Mouse (Mus musculus): Measurements from ENCODE around the gene Snrnp70. TPM values are rescaled to one million over a fixed set of nuclear protein-coding genes. Genes with fewer than 3 reads are reported as not detected.

Gene Snrnp70
- total RNA-seq, 2 experiments from 2014 or later, result 107 to 387 TPM

DNA sequence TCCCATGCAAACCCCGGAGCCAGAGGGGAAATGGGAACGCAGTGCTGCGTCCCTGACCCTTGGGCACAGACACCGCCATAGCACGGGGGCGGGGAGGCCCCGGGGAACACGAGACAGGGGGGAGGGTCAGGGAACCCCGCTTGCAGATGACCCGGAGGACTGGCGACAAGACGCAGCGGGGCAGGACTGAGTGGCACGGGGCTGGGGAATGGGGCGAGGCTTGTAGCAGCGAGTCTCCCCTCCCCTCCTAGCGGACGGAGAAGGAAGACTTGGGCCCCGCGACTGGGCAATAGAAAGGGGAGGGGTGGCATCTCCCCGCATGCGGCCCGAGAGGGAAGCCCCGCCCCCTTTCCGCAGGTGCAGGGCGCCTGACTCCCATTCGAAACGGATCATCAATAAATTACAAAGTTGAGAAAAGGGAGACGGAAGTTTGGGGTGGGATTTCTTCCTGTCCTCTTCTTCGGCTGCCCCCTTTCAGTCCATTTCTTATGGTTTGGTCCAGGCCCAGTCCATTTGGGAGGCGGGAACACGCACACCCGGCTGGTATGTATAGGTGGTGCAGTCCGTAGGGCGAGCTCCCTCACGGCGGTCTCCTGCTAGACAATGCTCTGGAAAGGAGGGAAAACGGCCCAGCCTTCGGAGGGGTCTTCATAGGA lies 56.0 kb downstream of the Snrnp70 start:
- peak; percentile 59 for ATAC-seq (replicated peaks; ENCODE audit: poor library complexity)

DNA sequence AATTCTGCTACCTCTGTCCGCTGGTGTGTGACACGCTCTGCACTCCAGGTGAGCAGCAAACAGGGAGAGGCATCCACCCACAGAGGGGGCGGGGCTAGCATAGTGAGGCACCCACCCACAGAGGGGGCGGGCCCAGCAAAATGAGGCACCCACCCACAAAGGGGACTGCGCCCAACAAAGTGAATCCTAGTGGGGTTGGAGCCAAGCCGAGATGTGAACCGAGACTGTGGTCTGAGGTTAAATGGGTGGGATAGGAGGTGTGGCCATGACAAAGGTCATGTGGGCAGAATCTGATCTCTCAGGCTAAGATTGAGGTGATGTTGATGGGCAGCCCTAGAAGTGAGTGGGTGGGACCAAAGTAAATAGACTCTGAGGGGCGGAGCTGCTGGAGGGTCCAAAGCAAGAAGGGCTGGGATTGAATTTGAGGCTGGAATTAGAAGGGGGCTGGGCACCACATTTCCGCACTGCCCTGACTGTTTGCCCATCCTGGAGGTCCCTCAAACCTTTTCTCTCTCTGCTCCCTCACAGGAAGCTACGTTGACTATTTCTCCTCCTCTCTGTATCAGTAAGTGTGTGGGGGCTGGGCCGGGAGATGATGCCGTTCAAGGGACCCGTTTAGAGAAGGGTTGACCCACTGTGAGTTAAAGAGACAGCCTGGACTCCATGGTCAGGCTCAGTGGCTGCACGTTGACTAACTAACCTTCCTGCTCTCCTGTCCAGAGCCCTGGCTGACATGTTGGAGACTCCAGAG lies 57.2 kb downstream of the Snrnp70 start:
- no peak for ATAC-seq (replicated peaks; ENCODE audit: poor library complexity)

DNA sequence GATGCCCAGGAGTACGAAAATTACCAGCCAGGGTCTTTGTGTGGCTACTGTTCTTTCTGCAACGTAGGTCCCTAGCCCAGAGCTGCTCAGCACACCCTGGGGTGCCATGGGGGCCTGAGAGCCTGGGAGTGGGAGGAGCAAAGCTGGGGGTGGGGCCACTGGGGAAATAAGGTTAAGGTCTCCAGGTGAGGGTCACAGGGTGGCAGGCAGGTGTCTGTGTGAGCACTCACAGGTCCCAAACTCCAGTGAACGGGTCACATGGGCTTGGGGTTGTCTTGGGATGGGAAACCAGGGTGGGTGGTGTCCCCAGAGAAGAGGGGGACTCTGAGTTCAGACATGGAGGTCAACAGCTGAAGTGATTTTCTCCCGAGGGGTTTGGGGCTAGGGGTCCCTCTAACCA lies 58.1 kb downstream of the Snrnp70 start:
- no peak for ATAC-seq (replicated peaks; ENCODE audit: poor library complexity)

DNA sequence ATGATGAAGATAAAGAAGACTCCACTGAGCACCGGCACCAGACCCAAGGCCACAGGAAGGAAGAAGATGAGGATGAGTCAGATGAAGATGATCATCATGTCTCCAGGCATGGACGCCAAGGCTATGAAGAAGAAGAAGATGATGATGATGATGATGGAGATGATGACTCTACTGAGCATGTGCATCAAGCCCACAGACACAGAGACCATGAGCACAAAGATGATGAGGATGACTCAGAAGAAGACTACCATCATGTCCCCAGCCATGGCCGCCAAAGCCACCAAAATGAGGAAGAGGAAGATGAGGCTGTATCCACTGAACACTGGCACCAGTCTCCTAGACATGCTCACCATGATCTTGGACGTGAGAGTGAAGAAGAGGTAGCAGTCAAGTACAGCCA lies 59.2 kb downstream of the Snrnp70 start:
- ATAC-seq (replicated peaks; ENCODE audit: poor library complexity), result no peak

DNA sequence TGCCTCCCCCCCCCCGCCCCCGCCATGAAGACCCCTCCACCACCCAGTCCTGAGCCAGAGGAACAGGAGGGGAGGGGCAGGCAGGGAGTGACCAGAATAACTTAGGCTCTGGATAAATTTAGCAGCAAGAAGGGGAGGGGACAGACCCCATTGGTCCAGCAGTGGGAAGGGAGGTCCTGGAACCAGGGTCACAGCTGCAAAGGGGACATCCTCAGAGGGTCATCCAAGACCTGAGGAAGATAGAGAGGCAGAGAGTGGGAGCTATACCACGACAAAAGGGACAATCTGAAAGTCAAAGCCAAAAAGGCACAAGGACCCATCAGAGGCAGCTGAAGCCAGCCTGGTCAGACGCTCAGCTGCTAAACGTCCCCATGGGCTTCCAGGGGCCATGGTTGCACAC lies 60.5 kb downstream of the Snrnp70 start, which contains the start of gene Hrc:
Gene Hrc, plus strand, starts transcription at position 235 of the 400 bp plus-strand sequence.
- no peak for ATAC-seq (replicated peaks; ENCODE audit: poor library complexity)

DNA sequence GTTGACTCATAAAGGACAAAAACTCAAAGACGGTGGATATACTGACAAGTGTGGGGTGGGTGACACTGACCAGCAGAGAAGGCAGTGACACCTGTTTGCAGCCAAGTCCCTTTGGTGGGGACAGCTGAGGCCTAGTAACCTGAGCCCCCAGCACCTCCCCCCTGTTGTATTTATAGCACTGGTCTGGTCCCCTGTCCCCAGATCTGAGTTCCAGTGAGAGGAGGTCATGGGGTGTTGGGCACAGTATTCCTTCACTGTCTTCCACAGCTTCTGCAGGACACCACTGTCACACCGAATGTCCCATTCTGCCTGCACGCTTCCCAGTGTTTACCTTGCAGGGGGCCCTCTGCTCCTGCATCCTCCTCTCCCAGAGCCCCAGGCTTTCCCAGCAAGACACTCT lies 60.9 kb downstream of the Snrnp70 start:
- ATAC-seq (replicated peaks; ENCODE audit: poor library complexity), result no peak

DNA sequence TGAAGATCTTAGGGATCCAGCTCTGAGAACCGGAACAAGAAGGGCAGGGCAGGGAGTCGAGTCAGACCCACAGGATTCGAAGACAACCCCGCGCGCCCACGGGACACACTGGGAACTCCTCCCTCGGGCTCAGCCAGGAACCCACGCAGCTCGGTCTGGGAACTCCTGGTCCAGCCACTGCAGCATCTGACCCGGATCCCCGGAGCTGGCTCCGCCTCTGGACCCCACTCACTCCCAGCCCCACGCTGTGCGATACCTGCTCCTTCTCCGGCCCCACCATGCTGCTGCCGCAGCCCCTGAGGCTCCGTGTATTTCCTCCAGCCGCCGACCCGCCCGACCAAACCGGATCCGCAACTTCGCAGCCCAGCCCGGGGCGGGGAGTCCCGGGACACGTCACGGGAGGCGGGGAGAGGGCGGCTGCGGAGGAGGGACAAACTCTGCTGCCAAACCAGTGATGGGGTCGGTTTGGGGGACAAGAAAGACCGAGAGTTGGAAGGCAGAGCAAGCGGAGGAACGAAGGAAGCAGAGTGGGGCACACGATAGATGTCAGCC lies 62.0 kb downstream of the Snrnp70 start, which contains the start of gene Trpm4:
Gene Trpm4, minus strand, starts transcription at position 350 of the 552 bp plus-strand sequence.
- ATAC-seq (replicated peaks; ENCODE audit: poor library complexity), result peak; percentile 76

DNA sequence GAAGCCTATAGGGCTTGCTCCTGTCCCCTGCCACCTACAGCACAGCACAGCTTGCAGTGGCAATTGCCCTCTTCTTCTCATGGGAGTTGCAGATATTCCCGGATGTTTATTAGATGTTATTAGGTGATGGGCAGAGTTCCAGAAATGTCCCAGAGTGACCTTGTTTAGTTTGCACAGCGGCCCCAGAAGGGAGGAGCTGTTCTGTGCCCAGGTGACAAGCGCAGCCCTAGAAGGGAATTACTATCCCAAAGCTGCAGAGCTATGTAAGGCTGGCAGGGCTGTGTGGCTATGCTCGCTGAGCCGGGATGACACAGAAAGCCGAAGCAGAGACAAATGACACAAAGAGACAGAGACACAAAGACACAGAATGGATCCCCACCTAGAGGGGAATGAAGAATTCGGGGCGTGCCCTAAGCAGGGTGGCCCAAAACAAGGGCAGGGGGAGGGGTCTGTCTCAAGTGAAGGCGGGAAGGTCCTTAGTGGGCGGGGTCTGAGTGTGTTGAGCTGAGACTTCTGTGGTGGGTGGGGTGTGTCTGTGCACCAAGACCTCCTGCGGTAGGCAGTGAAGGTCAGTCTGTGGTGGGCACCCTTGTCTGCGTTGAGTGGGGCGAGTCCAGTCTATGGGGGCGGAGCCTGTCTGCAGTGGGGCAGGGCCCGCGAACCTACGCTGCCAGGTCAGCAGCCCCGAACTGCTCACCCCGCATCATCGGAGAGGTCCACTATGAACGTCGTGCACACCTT lies 62.7 kb downstream of the Snrnp70 start:
- peak; percentile 51 for ATAC-seq (replicated peaks; ENCODE audit: poor library complexity)

DNA sequence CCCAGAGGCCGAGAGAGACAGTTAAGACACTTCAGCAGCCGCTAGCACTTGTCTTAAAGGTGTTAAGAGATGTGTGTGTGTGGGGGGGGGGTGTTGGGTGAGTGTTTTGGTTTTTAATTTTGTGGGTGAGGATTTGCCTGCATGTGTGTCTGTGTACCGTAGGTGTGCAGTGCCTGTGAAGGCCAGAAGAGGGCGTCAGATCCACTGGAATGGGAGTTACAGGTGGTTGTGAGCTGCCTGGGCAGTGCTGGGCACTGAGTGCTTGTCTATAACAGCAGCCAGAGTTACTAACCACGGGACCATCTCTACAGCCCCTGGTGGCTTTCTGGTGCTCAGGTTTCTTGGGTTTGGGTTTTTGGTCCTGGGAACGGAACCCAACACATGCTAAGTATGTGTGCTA lies 64.0 kb downstream of the Snrnp70 start:
- no peak for ATAC-seq (replicated peaks; ENCODE audit: poor library complexity)

DNA sequence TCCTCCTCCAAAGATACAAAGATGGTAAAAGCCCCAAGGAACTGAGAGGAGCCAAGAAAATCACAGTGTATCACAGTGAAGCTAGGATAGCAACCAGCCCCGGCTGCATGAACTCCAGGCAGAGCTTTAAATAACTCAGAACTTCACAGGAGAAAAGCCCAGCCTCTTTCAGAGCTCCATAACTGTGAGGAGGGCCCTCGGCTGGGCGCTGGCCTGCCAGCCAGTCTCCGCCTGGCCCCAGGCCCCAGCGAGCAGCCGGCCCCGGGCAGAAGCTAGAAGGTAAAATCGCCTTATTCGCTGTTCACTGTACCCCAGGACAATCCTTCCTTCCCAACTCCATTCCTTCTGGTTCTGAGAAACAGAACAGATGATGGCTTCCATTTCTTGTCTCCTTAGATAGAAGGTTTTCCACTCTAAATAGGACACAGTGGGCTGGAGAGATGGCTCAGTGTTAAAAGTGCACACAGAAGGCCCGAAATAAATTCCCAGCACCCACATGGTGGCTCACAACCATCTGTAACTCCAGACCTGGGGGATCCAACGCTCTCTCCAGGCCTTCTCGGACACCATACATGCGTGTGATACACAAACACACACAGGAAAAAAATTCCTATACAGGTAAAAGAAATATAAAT lies 66.6 kb downstream of the Snrnp70 start:
- no peak for ATAC-seq (replicated peaks; ENCODE audit: poor library complexity)

Other genes with a start within 250 kb of the Snrnp70 start
Only the 30 nearest of the 35 such genes appear.
- not detected in 2 replicates for gene Gfy, start 216.2 kb downstream of the Snrnp70 start, total RNA-seq (2015)
- not detected in 2 replicates for gene Gfy, start 216.2 kb downstream of the Snrnp70 start, total RNA-seq (2017)
- gene Pth2, start 214.7 kb downstream of the Snrnp70 start, total RNA-seq (2015), result not detected in 2 replicates
- gene Pth2, start 214.7 kb downstream of the Snrnp70 start, total RNA-seq (2017), result not detected in 2 replicates
- gene Ccdc155, start 190.8 kb downstream of the Snrnp70 start, total RNA-seq (2015), result 0.15 TPM in 1 of 2 replicates, not detected in the other
- 0.34 TPM in 1 of 2 replicates, not detected in the other for gene Ccdc155, start 190.8 kb downstream of the Snrnp70 start, total RNA-seq (2017)
- gene Dkkl1, start 183.6 kb downstream of the Snrnp70 start, total RNA-seq (2015), result 3.8 and 5.4 TPM in 2 replicates
- gene Dkkl1, start 183.6 kb downstream of the Snrnp70 start, total RNA-seq (2017), result 4.2 and 5.6 TPM in 2 replicates
- gene Tead2, start 180.0 kb downstream of the Snrnp70 start, total RNA-seq (2015), result 2.2 TPM in 1 of 2 replicates, not detected in the other
- 0.20 TPM in 1 of 2 replicates, not detected in the other for gene Tead2, start 180.0 kb downstream of the Snrnp70 start, total RNA-seq (2017)
- gene Cd37, start 156.6 kb downstream of the Snrnp70 start, total RNA-seq (2015), result 104 and 124 TPM in 2 replicates
- gene Cd37, start 156.6 kb downstream of the Snrnp70 start, total RNA-seq (2017), result 76.6 and 81.9 TPM in 2 replicates
- gene Slc6a16, start 154.7 kb downstream of the Snrnp70 start, total RNA-seq (2015), result not detected in 2 replicates
- not detected in 2 replicates for gene Slc6a16, start 154.7 kb downstream of the Snrnp70 start, total RNA-seq (2017)
- gene Slc6a21, start 118.2 kb downstream of the Snrnp70 start, total RNA-seq (2015), result 0.10 TPM in 1 of 2 replicates, not detected in the other
- gene Slc6a21, start 118.2 kb downstream of the Snrnp70 start, total RNA-seq (2017), result not detected in 2 replicates
- gene Trpm4, start 62.0 kb downstream of the Snrnp70 start, total RNA-seq (2015), result 1.0 and 1.8 TPM in 2 replicates
- 1.2 and 1.4 TPM in 2 replicates for gene Trpm4, start 62.0 kb downstream of the Snrnp70 start, total RNA-seq (2017)
- not detected in 2 replicates for gene Hrc, start 60.5 kb downstream of the Snrnp70 start, total RNA-seq (2015)
- gene Hrc, start 60.5 kb downstream of the Snrnp70 start, total RNA-seq (2017), result not detected in 2 replicates
- gene Ppfia3, start 28.7 kb downstream of the Snrnp70 start, total RNA-seq (2015), result not detected in 2 replicates
- not detected in 2 replicates for gene Ppfia3, start 28.7 kb downstream of the Snrnp70 start, total RNA-seq (2017)
- not detected in 2 replicates for gene Lin7b, start 25.2 kb downstream of the Snrnp70 start, total RNA-seq (2015)
- gene Lin7b, start 25.2 kb downstream of the Snrnp70 start, total RNA-seq (2017), result not detected in 2 replicates
- not detected in 2 replicates for gene Kcna7, start 9.9 kb upstream of the Snrnp70 start, total RNA-seq (2015)
- gene Kcna7, start 9.9 kb upstream of the Snrnp70 start, total RNA-seq (2017), result not detected in 2 replicates
- gene Ntf5, start 18.0 kb upstream of the Snrnp70 start, total RNA-seq (2015), result 0.10 TPM in 1 of 2 replicates, not detected in the other
- not detected in 2 replicates for gene Ntf5, start 18.0 kb upstream of the Snrnp70 start, total RNA-seq (2017)
- not detected in 2 replicates for gene Lhb, start 25.1 kb upstream of the Snrnp70 start, total RNA-seq (2015)
- not detected in 2 replicates for gene Lhb, start 25.1 kb upstream of the Snrnp70 start, total RNA-seq (2017)
- gene Gys1, start 39.1 kb upstream of the Snrnp70 start, total RNA-seq (2015), result 22.6 and 26.2 TPM in 2 replicates
- 22.3 and 24.4 TPM in 2 replicates for gene Gys1, start 39.1 kb upstream of the Snrnp70 start, total RNA-seq (2017)
- 180 and 205 TPM in 2 replicates for gene Ruvbl2, start 42.4 kb upstream of the Snrnp70 start, total RNA-seq (2015)
- 170 and 193 TPM in 2 replicates for gene Ruvbl2, start 42.4 kb upstream of the Snrnp70 start, total RNA-seq (2017)
- 1,479 and 1,608 TPM in 2 replicates for gene Ftl1, start 64.1 kb upstream of the Snrnp70 start, total RNA-seq (2015)
- gene Ftl1, start 64.1 kb upstream of the Snrnp70 start, total RNA-seq (2017), result 770 and 961 TPM in 2 replicates
- gene Bax, start 71.2 kb upstream of the Snrnp70 start, total RNA-seq (2015), result 20.7 and 21.5 TPM in 2 replicates
- gene Bax, start 71.2 kb upstream of the Snrnp70 start, total RNA-seq (2017), result 29.6 and 35.2 TPM in 2 replicates
- gene Tulp2, start 86.1 kb upstream of the Snrnp70 start, total RNA-seq (2015), result 0.07 TPM in 1 of 2 replicates, not detected in the other
- gene Tulp2, start 86.1 kb upstream of the Snrnp70 start, total RNA-seq (2017), result not detected in 2 replicates
- gene Gm45808, start 91.1 kb upstream of the Snrnp70 start, total RNA-seq (2015), result not detected in 2 replicates
- not detected in 2 replicates for gene Gm45808, start 91.1 kb upstream of the Snrnp70 start, total RNA-seq (2017)
- gene Dhdh, start 93.1 kb upstream of the Snrnp70 start, total RNA-seq (2015), result 18.6 and 22.4 TPM in 2 replicates
- 18.1 and 20.7 TPM in 2 replicates for gene Dhdh, start 93.1 kb upstream of the Snrnp70 start, total RNA-seq (2017)
- gene Nucb1, start 114.7 kb upstream of the Snrnp70 start, total RNA-seq (2015), result 112 and 114 TPM in 2 replicates
- 387 and 408 TPM in 2 replicates for gene Nucb1, start 114.7 kb upstream of the Snrnp70 start, total RNA-seq (2017)
- 46.2 and 56.7 TPM in 2 replicates for gene Ppp1r15a, start 130.5 kb upstream of the Snrnp70 start, total RNA-seq (2015)
- gene Ppp1r15a, start 130.5 kb upstream of the Snrnp70 start, total RNA-seq (2017), result 70.0 and 90.7 TPM in 2 replicates
- gene Plekha4, start 130.6 kb upstream of the Snrnp70 start, total RNA-seq (2015), result 0.67 TPM in 1 of 2 replicates, not detected in the other
- 0.04 and 0.34 TPM in 2 replicates for gene Plekha4, start 130.6 kb upstream of the Snrnp70 start, total RNA-seq (2017)
- 0.22 and 5.5 TPM in 2 replicates for gene Hsd17b14, start 159.2 kb upstream of the Snrnp70 start, total RNA-seq (2015)
- 1.2 and 8.2 TPM in 2 replicates for gene Hsd17b14, start 159.2 kb upstream of the Snrnp70 start, total RNA-seq (2017)
- gene Bcat2, start 174.4 kb upstream of the Snrnp70 start, total RNA-seq (2015), result 43.5 and 55.9 TPM in 2 replicates
- gene Bcat2, start 174.4 kb upstream of the Snrnp70 start, total RNA-seq (2017), result 37.0 and 44.0 TPM in 2 replicates
- gene Fgf21, start 219.7 kb upstream of the Snrnp70 start, total RNA-seq (2015), result not detected in 2 replicates
- not detected in 2 replicates for gene Fgf21, start 219.7 kb upstream of the Snrnp70 start, total RNA-seq (2017)
- not detected in 2 replicates for gene Fut1, start 221.5 kb upstream of the Snrnp70 start, total RNA-seq (2015)
- gene Fut1, start 221.5 kb upstream of the Snrnp70 start, total RNA-seq (2017), result not detected in 2 replicates
- gene Izumo1, start 226.1 kb upstream of the Snrnp70 start, total RNA-seq (2015), result 0.32 TPM in 1 of 2 replicates, not detected in the other
- 0.24 TPM in 1 of 2 replicates, not detected in the other for gene Izumo1, start 226.1 kb upstream of the Snrnp70 start, total RNA-seq (2017)